Comparison of ENCODE assay signal across 7 mouse cellular contexts in the genomic region with DNA sequence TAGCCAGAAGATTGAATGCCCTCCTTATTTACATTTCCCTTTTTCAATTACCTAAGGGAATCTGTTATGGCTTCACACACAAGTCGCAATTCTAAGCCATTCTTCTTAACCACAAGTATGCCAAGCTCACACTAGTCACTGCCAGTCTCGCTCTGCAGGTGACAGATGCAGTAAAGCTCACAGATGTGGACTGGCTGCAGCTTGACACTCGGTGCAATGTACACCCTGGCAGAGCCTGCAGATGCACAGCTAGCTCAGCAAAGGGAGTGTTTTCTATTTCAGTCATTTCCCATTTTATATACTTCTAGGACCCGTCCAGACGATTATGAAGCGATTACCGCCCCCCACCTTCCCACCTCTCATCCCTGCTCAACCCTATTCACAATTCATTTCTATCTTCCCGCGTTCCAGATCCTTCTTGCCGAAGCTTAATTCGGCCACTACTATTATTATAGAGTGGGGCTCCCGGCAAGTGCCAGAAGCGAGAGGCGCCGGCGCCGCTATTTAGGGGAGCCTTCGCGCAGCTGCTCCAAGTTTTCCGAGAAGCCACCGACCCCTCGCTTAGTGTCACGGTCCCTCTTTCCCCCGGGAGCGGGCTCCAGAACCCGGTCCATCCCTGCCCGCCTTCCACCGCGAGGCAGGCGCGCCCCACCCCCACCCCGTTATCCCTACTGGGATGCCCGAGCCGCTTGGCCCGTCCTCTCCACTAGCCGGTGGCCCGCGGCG. TPM values are rescaled to one million over a fixed set of nuclear protein-coding genes. Genes with fewer than 3 reads are reported as not detected.
DNase-seq lines count a peak whose midpoint lies in the region; ATAC-seq and TF ChIP-seq lines count a peak whose summit lies in the region.

No protein-coding gene starts in this region.

- H3K4me3 ChIP-seq in left cerebral cortex, adult 2 months, result peak overlapping the region; percentile 75
- peak overlapping the region; percentile 83 for H3K4me3 ChIP-seq in bone marrow, adult 2 months (replicated peaks; ENCODE audit: control insufficient read depth, low read depth, low read length)
- peak overlapping the region; percentile 99 for H3K4me3 ChIP-seq in forebrain, embryonic 10.5 days
- peak overlapping the region; percentile 98 for H3K4me3 ChIP-seq in limb, embryonic 12.5 days (replicated peaks)
- peak overlapping the region; percentile 69 for H3K4me3 ChIP-seq in neural tube, embryonic 14.5 days (ENCODE audit: low read depth, low read length)

- TF ChIP-seq POLR2A in bone marrow, adult 2 months (IDR thresholded peaks at IDR 0.05; ENCODE audit: borderline replicate concordance, control insufficient read depth, low read depth, low read length), result no peak

- no peaks in the 10 kb centered on the region for H3K9me3 ChIP-seq in forebrain, embryonic 10.5 days
- H3K9me3 ChIP-seq in limb, embryonic 12.5 days, result no peaks in the 10 kb centered on the region
- no peaks in the 10 kb centered on the region for H3K9me3 ChIP-seq in neural tube, embryonic 14.5 days (ENCODE audit: control insufficient read depth, low read length)

- 1% methylated on average over 39 of the region's 39 CpGs for WGBS in bone marrow, adult 2 months
- 2% methylated on average over 39 of the region's 39 CpGs for WGBS in forebrain, embryonic 10.5 days
- under 1% methylated on average over 39 of the region's 39 CpGs for WGBS in limb, embryonic 12.5 days
- WGBS in neural tube, embryonic 14.5 days, result under 1% methylated on average over 39 of the region's 39 CpGs

- H3K36me3 ChIP-seq in forebrain, embryonic 10.5 days (replicated peaks), result no peaks in the 10 kb centered on the region; the same call in 1 of the 2 replicates
- H3K36me3 ChIP-seq in limb, embryonic 12.5 days, result no peaks in the 10 kb centered on the region
- H3K36me3 ChIP-seq in neural tube, embryonic 14.5 days (ENCODE audit: control insufficient read depth, insufficient read depth, low read length), result no peaks in the 10 kb centered on the region

- no peak for ATAC-seq in limb, embryonic 12.5 days (ENCODE audit: insufficient number of reproducible peaks, insufficient read depth, low FRiP score, low TSS enrichment, low read depth)
- ATAC-seq in neural tube, embryonic 14.5 days (ENCODE audit: low read depth), result peak; percentile 74
- no peak for ATAC-seq in inflammation-experienced regulatory T-cells, adult 6 months

- H3K27ac ChIP-seq in left cerebral cortex, adult 2 months, result peak overlapping the region; percentile 98
- peak overlapping the region; percentile 81; the same call in 1 of the 2 replicates for H3K27ac ChIP-seq in bone marrow, adult 2 months (ENCODE audit: control insufficient read depth, insufficient read depth, low read depth, low read length, poor library complexity)
- peak overlapping the region; percentile 99 for H3K27ac ChIP-seq in forebrain, embryonic 10.5 days
- H3K27ac ChIP-seq in limb, embryonic 12.5 days, result peak overlapping the region; percentile 88
- peak overlapping the region; percentile 90 for H3K27ac ChIP-seq in neural tube, embryonic 14.5 days (ENCODE audit: low read depth, low read length)

- TF ChIP-seq CTCF in left cerebral cortex, adult 2 months (IDR thresholded peaks at IDR 0.05), result no peak
- TF ChIP-seq CTCF in bone marrow, adult 2 months (IDR thresholded peaks at IDR 0.05; ENCODE audit: control insufficient read depth, insufficient read depth, low read length), result no peak

- intact Hi-C loops in left cerebral cortex, adult 2 months (cut with DNase I), result no loop called here

- H3K27me3 ChIP-seq in forebrain, embryonic 10.5 days (ENCODE audit: poor library complexity, severe bottlenecking), result no peaks in the 10 kb centered on the region
- H3K27me3 ChIP-seq in limb, embryonic 12.5 days, result no peaks in the 10 kb centered on the region
- no peaks in the 10 kb centered on the region for H3K27me3 ChIP-seq in neural tube, embryonic 14.5 days (ENCODE audit: control insufficient read depth, insufficient read depth, low read length)

- H3K4me2 ChIP-seq in limb, embryonic 12.5 days, result peak overlapping the region; percentile 70
- H3K4me2 ChIP-seq in neural tube, embryonic 14.5 days (ENCODE audit: low read depth, low read length), result peak overlapping the region; percentile 70

- peak in 1 of 2 experiments; percentile 42 for DNase-seq in left cerebral cortex, adult 2 months (ENCODE audit: extremely low spot score in 1 of 2, low spot score in 2 of 2)
- no peak for DNase-seq in left cerebral cortex, adult 11 months (ENCODE audit: low spot score)
- DNase-seq in forebrain, embryonic 10.5 days (ENCODE audit: extremely low spot score, low spot score), result no peak

- H3K9ac ChIP-seq in limb, embryonic 12.5 days (replicated peaks), result peak overlapping the region; percentile 95
- peak overlapping the region; percentile 84 for H3K9ac ChIP-seq in neural tube, embryonic 14.5 days (replicated peaks; ENCODE audit: low read depth, low read length)

- H3K4me1 ChIP-seq in bone marrow, adult 2 months (ENCODE audit: control insufficient read depth, insufficient read depth, low read length), result peaks cover 3% of the 10 kb centered on the region; the same call in 1 of the 2 replicates
- peaks cover 32% of the 10 kb centered on the region for H3K4me1 ChIP-seq in forebrain, embryonic 10.5 days
- peaks cover 22% of the 10 kb centered on the region for H3K4me1 ChIP-seq in limb, embryonic 12.5 days (replicated peaks)
- peaks cover 19% of the 10 kb centered on the region for H3K4me1 ChIP-seq in neural tube, embryonic 14.5 days (ENCODE audit: control insufficient read depth, insufficient read depth, low read length)

RNA-seq across cellular contexts. Expression of a gene that starts 1.3 kb away (rescaled TPM):
- total RNA-seq in left cerebral cortex, adult 2 months (2021), result 10 to 100 TPM; 67.7 to 69.6 TPM
- polyA plus RNA-seq in bone marrow, adult 2 months (2011; ENCODE audit: insufficient read depth, insufficient read length, low replicate concordance, missing spikeins), result 13.4 and 29.2 TPM in 2 replicates
- polyA plus RNA-seq in forebrain, embryonic 10.5 days (2016; fragmentation: Nextera tagmentation; extraction: Ambion mirVana), result 82.2 and 85.7 TPM in 2 replicates
- 76.9 and 77.6 TPM in 2 replicates for polyA plus RNA-seq in limb, embryonic 12.5 days (2016; fragmentation: Nextera tagmentation; extraction: Ambion mirVana)
- polyA plus RNA-seq in neural tube, embryonic 14.5 days (2014; fragmentation: Nextera tagmentation; extraction: Ambion mirVana), result 97.4 and 105 TPM in 2 replicates
- 10 to 100 TPM; 65.0 to 90.8 (median 75.4) TPM for polyA plus RNA-seq in inflammation-experienced regulatory T-cells, adult 6 months (2017; shearing (Covaris generic))
